Mouse (Mus musculus) neural tube, embryonic 13.5 days (tissue): ENCODE results near the gene Sirt2. TPM values are rescaled to one million over a fixed set of nuclear protein-coding genes. Genes with fewer than 3 reads are reported as not detected.
A peak's percentile ranks its signal among the peaks of the same experiment; 100 is the strongest.

ENCODE experiments used
- ATAC-seq: fragments of 200-750 bp; cut with Nextera tagmentation; 2 replicates; pipeline ENCODE4 v1.8.0; 2017; ENCODE audit warnings: low read depth, mild to moderate bottlenecking, moderate TSS enrichment, moderate library complexity
- H3K27ac ChIP-seq: fragments of 300-500 bp; sonication (generic); replicated peaks from 2 replicates; pipeline ENCODE4 v1.5.1; 2015; ENCODE audit warnings: moderate library complexity, mild to moderate bottlenecking, inconsistent platforms
- H3K27me3 ChIP-seq: fragments of 300-500 bp; sonication (generic); 2 replicates; pipeline ENCODE4 v1.6.1; 2015; ENCODE audit warnings: mild to moderate bottlenecking, inconsistent platforms
- H3K36me3 ChIP-seq: fragments of 300-500 bp; sonication (generic); 2 replicates; pipeline ENCODE4 v1.6.1; 2015; ENCODE audit warnings: mild to moderate bottlenecking, inconsistent platforms
- H3K4me1 ChIP-seq: fragments of 300-500 bp; sonication (generic); replicated peaks from 2 replicates; pipeline ENCODE4 v1.6.1; 2015; ENCODE audit warnings: inconsistent platforms
- H3K4me2 ChIP-seq: fragments of 300-500 bp; sonication (generic); 2 replicates; pipeline ENCODE4 v1.6.1; 2015; ENCODE audit warnings: inconsistent platforms, mild to moderate bottlenecking, moderate library complexity
- H3K4me3 ChIP-seq: fragments of 300-500 bp; sonication (generic); 2 replicates; pipeline ENCODE4 v1.5.1; 2015; ENCODE audit warnings: mild to moderate bottlenecking, inconsistent platforms
- H3K9ac ChIP-seq: fragments of 300-500 bp; sonication (generic); 2 replicates; pipeline ENCODE4 v1.6.1; 2015; ENCODE audit warnings: moderate library complexity, mild to moderate bottlenecking, inconsistent platforms
- H3K9me3 ChIP-seq: fragments of 300-500 bp; sonication (generic); 2 replicates; pipeline ENCODE4 v1.6.1; 2016; ENCODE audit warnings: inconsistent platforms
- WGBS: fragments of 180-500 bp; shearing (Covaris S2); methylation state at CpG from one replicate; pipeline ENCODE4 v1.1.7; 2015; 5-methylcytosine and 5-hydroxymethylcytosine counted together
- polyA plus RNA-seq: library from polyadenylated mRNA; unstranded; fragments of >200 nt; fragmentation: Nextera tagmentation; extraction: Ambion mirVana; gene quantifications from 2 replicates; pipeline ENCODE4 v1.2.1, GENCODE M21; 2015

Sirt2 gene
- polyA plus RNA-seq: 101 and 104 TPM in 2 replicates

- no peaks in the 10 kb centered on the region for H3K27me3 ChIP-seq
- under 1% methylated on average over 45 of the region's 45 CpGs for WGBS
- no peaks in the 10 kb centered on the region for H3K9me3 ChIP-seq
- peaks cover 19% of the 10 kb centered on the region for H3K36me3 ChIP-seq
- H3K4me1 ChIP-seq: peaks cover 41% of the 10 kb centered on the region
- H3K27ac ChIP-seq: peak within 1 kb of the TSS; percentile 42; the same call in 1 of the 2 replicates
- peak within 1 kb of the TSS; percentile 89 for H3K9ac ChIP-seq
- ATAC-seq: peak; percentile 98
- H3K4me3 ChIP-seq: peak within 1 kb of the TSS; percentile 73
- peak within 1 kb of the TSS; percentile 74 for H3K4me2 ChIP-seq
Observed at GRCm38 (mm10) chr7:28766173-28766879, at the start of gene Sirt2. Sirt2 (plus strand) TSS chr7:28766735.

GRCm38 (mm10) chr7:28717726-28718125 lies 48.8 kb upstream of the Sirt2 start:
- Histone ChIP-seq H3K27ac (no peak overlapping the region), H3K9ac (no peak overlapping the region), H3K4me2 (no peak overlapping the region), H3K4me1 (peaks cover 19% of the 10 kb centered on the region), H3K36me3 (no peaks in the 10 kb centered on the region), H3K4me3 (no peak overlapping the region), H3K27me3 (no peaks in the 10 kb centered on the region), H3K9me3 (no peaks in the 10 kb centered on the region)
- WGBS: 86% methylated on average over 10 of the region's 10 CpGs
- ATAC-seq: no peak

- no peak overlapping the region for H3K27ac ChIP-seq
- WGBS: 63% methylated on average over 4 of the region's 4 CpGs
- H3K9ac ChIP-seq: no peak overlapping the region
- H3K9me3 ChIP-seq: no peaks in the 10 kb centered on the region
- no peaks in the 10 kb centered on the region for H3K36me3 ChIP-seq
- H3K4me2 ChIP-seq: no peak overlapping the region
- ATAC-seq: no peak
- H3K4me3 ChIP-seq: no peak overlapping the region
- no peaks in the 10 kb centered on the region for H3K27me3 ChIP-seq
- peaks cover 19% of the 10 kb centered on the region for H3K4me1 ChIP-seq
Observed at GRCm38 (mm10) chr7:28719159-28719558, 47.4 kb upstream of the Sirt2 start.

GRCm38 (mm10) chr7:28719650-28720049 lies 46.9 kb upstream of the Sirt2 start:
- WGBS: 92% methylated on average over 2 of the region's 2 CpGs
- H3K27me3 ChIP-seq: no peaks in the 10 kb centered on the region
- no peak overlapping the region for H3K27ac ChIP-seq
- ATAC-seq: no peak
- no peaks in the 10 kb centered on the region for H3K9me3 ChIP-seq
- H3K9ac ChIP-seq: no peak overlapping the region
- peaks cover 19% of the 10 kb centered on the region for H3K4me1 ChIP-seq
- no peak overlapping the region for H3K4me2 ChIP-seq
- H3K4me3 ChIP-seq: no peak overlapping the region
- H3K36me3 ChIP-seq: no peaks in the 10 kb centered on the region

GRCm38 (mm10) chr7:28720753-28721537 lies 45.6 kb upstream of the Sirt2 start:
- Histone ChIP-seq H3K4me1 (peaks cover 17% of the 10 kb centered on the region), H3K9ac (no peak overlapping the region), H3K27me3 (no peaks in the 10 kb centered on the region), H3K27ac (no peak overlapping the region; the same call in 1 of the 2 replicates), H3K36me3 (no peaks in the 10 kb centered on the region), H3K9me3 (no peaks in the 10 kb centered on the region), H3K4me3 (no peak overlapping the region), H3K4me2 (no peak overlapping the region)
- WGBS: 66% methylated on average over 3 of the region's 3 CpGs
- no peak for ATAC-seq

GRCm38 (mm10) chr7:28722079-28722478 lies 44.5 kb upstream of the Sirt2 start:
- Histone ChIP-seq H3K4me1 (peaks cover 13% of the 10 kb centered on the region; the same call in 1 of the 2 replicates), H3K9me3 (no peaks in the 10 kb centered on the region), H3K27me3 (no peaks in the 10 kb centered on the region), H3K36me3 (no peaks in the 10 kb centered on the region), H3K9ac (no peak overlapping the region), H3K4me2 (no peak overlapping the region), H3K27ac (no peak overlapping the region), H3K4me3 (no peak overlapping the region)
- WGBS: 93% methylated on average over 7 of the region's 7 CpGs
- no peak for ATAC-seq

GRCm38 (mm10) chr7:28724613-28725012 lies 41.9 kb upstream of the Sirt2 start:
- Histone ChIP-seq H3K4me1 (peaks cover 20% of the 10 kb centered on the region), H3K9ac (no peak overlapping the region), H3K27ac (no peak overlapping the region), H3K27me3 (no peaks in the 10 kb centered on the region; the same call in 1 of the 2 replicates), H3K4me2 (no peak overlapping the region), H3K36me3 (no peaks in the 10 kb centered on the region), H3K4me3 (no peak overlapping the region), H3K9me3 (no peaks in the 10 kb centered on the region)
- no peak for ATAC-seq
- WGBS: 96% methylated on average over 2 of the region's 2 CpGs

GRCm38 (mm10) chr7:28726600-28726999 lies 39.9 kb upstream of the Sirt2 start:
- H3K9me3 ChIP-seq: peaks cover 7% of the 10 kb centered on the region; the same call in 1 of the 2 replicates
- H3K36me3 ChIP-seq: no peaks in the 10 kb centered on the region
- no peak overlapping the region for H3K27ac ChIP-seq
- peak overlapping the region; percentile 31; the same call in 1 of the 2 replicates for H3K4me2 ChIP-seq
- 8% methylated on average over 14 of the region's 14 CpGs for WGBS
- H3K4me1 ChIP-seq: peaks cover 20% of the 10 kb centered on the region
- peak; percentile 77; the same call in 1 of the 2 replicates for ATAC-seq
- H3K4me3 ChIP-seq: no peak overlapping the region
- no peak overlapping the region for H3K9ac ChIP-seq
- H3K27me3 ChIP-seq: peaks cover 5% of the 10 kb centered on the region

- Histone ChIP-seq H3K9me3 (peaks cover 7% of the 10 kb centered on the region; the same call in 1 of the 2 replicates), H3K4me1 (peaks cover 25% of the 10 kb centered on the region), H3K36me3 (no peaks in the 10 kb centered on the region), H3K4me2 (no peak overlapping the region), H3K9ac (0 out of 2 replicates have a peak overlapping the region, but pooled peaks have one; percentile 22), H3K4me3 (no peak overlapping the region), H3K27me3 (peaks cover 15% of the 10 kb centered on the region), H3K27ac (0 out of 2 replicates have a peak overlapping the region, but pooled peaks have one; percentile 23)
- peak; percentile 54; the same call in 1 of the 2 replicates for ATAC-seq
- 27% methylated on average over 10 of the region's 10 CpGs for WGBS
Observed at GRCm38 (mm10) chr7:28727649-28728340, 38.7 kb upstream of the Sirt2 start.

GRCm38 (mm10) chr7:28732341-28733142 lies 34.0 kb upstream of the Sirt2 start:
- no peak overlapping the region for H3K27ac ChIP-seq
- H3K4me1 ChIP-seq: peaks cover 20% of the 10 kb centered on the region
- H3K4me3 ChIP-seq: peak overlapping the region; percentile 45
- ATAC-seq: peak; percentile 57; the same call in 1 of the 2 replicates
- peaks cover 8% of the 10 kb centered on the region; the same call in 1 of the 2 replicates for H3K36me3 ChIP-seq
- H3K9me3 ChIP-seq: peaks cover 7% of the 10 kb centered on the region; the same call in 1 of the 2 replicates
- H3K4me2 ChIP-seq: peak overlapping the region; percentile 62
- peak overlapping the region; percentile 49 for H3K9ac ChIP-seq
- H3K27me3 ChIP-seq: peaks cover 24% of the 10 kb centered on the region
- 3% methylated on average over 58 of the region's 58 CpGs for WGBS

GRCm38 (mm10) chr7:28733211-28733610 lies 33.3 kb upstream of the Sirt2 start:
- peaks cover 13% of the 10 kb centered on the region for H3K4me1 ChIP-seq
- peaks cover 15% of the 10 kb centered on the region; the same call in 1 of the 2 replicates for H3K36me3 ChIP-seq
- peak overlapping the region; percentile 62 for H3K4me2 ChIP-seq
- H3K9me3 ChIP-seq: peaks cover 7% of the 10 kb centered on the region; the same call in 1 of the 2 replicates
- H3K4me3 ChIP-seq: peak overlapping the region; percentile 45
- 10% methylated on average over 11 of the region's 11 CpGs for WGBS
- peaks cover 24% of the 10 kb centered on the region for H3K27me3 ChIP-seq
- H3K27ac ChIP-seq: no peak overlapping the region
- no peak overlapping the region for H3K9ac ChIP-seq
- no peak for ATAC-seq
